Mouse (Mus musculus): Measurements from ENCODE around the gene Lmna. TPM values are rescaled to one million over a fixed set of nuclear protein-coding genes. Genes with fewer than 3 reads are reported as not detected.

The Lmna gene
- total RNA-seq, 2 experiments from 2014 or later = 61.3 to 67.9 TPM

DNA sequence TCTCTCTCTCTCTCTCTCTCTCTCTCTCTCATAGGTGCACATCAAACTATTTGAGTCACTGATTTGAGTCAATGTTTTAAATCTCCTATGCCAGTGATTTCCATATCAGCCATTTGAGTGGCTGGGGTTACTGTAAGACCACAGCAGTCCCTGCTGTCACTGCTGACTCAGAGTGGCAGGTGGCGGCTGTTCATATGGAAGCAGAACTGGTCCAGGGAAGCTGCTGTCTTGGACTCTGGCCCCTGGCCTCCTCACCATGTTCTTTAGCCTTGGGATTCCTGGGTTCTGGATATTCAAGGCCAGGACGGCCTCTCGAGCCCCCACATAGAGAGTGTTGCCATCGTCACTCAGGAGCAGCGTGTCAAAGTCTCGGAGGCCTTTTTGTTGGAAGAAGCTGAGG, 57.0 kb downstream of the Lmna start:
- no peak for DNase-seq (ENCODE audit: low spot score in 2 of 2)

DNA sequence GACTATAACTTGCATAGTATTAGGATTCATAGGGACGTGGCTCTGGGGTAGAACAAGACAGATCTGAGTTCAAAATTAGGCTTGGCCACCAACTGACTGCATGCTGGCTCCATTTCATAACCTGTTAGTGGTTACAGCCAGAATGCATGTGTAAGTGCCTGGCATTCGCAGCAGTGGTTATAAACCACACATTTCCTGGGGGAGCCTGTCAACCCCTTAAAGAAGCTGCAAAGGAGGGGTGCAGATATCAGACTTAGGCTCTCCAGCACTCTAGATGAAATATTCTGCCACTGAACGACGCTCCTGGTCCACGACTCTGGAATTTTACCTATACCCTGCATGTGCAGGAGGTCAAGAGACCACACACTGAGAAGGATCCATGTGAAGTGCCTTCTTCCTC, 57.5 kb downstream of the Lmna start:
- no peak for DNase-seq (ENCODE audit: low spot score in 2 of 2)

GRCm38 (mm10) chr3:88450379-88451131, 59.2 kb downstream of the Lmna start:
- DNase-seq (ENCODE audit: low spot score in 2 of 2) = no peak

GRCm38 (mm10) chr3:88449395-88450023, 60.2 kb downstream of the Lmna start:
- DNase-seq (ENCODE audit: low spot score in 2 of 2) = no peak

DNA sequence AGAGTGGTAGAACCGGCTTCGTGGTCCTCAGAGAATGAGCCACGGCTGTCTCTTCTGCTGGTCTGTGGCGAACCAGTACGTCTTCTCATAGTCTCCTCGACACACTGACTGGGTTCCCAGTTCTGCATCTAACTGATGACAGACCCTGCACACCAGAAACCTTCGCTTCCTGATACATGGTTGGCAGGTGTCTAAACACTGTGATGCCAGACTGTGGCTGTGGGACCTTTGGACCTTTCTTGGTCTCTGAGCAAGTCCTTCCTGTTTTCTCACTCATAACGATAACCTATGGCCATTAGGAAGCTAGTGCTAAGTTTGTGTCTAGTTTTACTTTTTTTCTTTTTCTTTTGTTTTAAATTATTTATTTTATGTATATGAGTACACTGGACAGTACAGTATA, 61.3 kb downstream of the Lmna start:
- DNase-seq (ENCODE audit: low spot score in 2 of 2) = no peak

DNA sequence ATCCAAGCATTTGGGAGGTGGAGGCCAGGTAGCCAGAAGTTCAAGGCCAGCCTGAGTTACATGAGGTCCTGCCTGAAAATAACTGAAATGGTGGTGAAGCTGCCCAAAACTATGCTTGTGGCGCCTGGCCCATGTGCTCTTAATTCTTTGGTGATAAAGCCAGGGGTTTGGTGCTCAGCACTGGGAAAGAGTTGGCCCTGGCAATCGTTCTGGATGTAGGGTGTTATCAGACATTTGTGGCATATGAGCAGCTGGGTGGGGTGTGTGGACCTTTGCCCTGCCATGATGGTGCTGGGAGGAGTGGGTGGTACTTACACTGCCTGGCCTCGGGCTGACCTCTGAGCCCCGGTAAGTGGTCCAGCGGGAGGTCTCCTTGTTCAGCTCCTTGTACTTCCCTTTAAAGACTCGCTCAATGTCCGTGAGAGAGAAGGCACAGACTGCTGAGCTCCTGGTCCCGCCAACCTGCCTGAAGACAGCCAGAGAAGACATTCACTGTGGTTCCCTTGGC, 62.0 kb downstream of the Lmna start:
- DNase-seq (ENCODE audit: low spot score in 2 of 2) = no peak

DNA sequence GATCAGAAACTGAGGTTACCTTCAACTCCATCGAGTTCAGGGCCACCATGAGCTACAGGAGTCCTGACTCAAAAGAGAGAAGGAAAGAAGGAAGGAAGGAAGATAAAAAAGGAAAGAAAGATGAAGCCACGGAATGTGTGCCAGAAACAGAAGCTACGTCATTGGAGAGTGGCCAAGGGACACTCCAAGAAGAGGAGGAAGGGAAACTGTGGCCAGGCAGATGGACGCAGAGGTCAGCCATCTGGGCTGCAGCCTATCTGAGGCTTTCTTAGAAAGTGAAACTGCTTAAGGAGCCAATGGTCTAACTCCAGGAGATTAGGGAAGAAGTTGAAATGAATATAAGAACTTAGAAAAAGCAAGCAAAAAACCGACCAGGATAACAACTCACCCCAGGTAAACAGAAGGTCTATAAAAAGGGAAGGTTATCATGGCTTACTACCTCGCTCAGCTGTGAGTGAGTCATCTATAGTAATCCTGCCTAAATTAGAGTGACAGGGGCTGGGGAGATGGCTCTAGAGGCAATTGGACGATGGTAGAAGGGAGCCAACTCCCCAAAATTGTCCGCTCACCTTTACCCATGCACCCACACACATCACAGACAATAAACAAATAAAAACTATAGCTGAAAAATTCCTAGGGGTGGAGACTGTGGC, 63.2 kb downstream of the Lmna start:
- no peak for DNase-seq (ENCODE audit: low spot score in 2 of 2)

DNA sequence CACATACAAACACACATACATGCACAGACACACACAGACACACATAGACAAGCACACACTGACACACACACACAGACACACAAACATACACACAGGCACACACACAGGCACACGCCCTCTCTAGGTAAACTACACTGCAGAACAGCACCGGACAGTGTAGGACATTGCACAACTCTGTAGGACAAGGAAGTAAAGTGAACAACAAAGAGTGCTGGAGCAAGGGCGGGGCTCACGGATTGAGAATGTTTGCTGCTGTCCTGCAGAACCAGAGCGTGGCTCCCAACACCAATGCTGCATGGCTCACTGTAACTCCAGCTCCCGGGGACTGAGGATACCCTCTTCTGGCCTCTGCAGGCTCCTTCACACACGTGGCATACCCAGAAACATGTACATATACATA, 66.9 kb downstream of the Lmna start:
- no peak for DNase-seq (ENCODE audit: low spot score in 2 of 2)

- no peak for DNase-seq (ENCODE audit: low spot score in 2 of 2)
Observed at GRCm38 (mm10) chr3:88442488-88442887, 67.3 kb downstream of the Lmna start.

- peak; percentile 53 to 70 for DNase-seq (ENCODE audit: low spot score in 2 of 2)
Observed at GRCm38 (mm10) chr3:88440500-88441381, 69.0 kb downstream of the Lmna start.

DNA sequence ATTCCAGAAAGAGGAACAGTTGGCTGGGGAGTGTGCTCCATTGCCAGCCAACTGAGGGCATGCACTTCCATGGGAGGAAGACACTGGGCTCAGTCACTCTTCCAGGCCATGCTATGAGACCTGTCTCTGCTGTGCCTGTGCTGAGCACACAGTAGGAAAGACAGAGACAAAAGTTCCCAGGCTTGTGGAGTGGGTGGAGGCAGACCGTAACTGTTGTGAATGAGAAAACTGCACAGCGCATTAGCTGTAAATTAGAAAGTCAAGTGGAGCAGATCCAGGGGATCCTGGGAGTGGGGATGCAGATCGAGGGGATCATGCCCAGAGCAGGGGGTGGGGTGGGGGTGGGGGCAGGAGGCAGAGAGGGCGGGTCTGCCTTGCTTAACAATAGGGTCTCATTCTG, 70.2 kb downstream of the Lmna start:
- no peak for DNase-seq (ENCODE audit: low spot score in 2 of 2)

GRCm38 (mm10) chr3:88437454-88437853, 72.3 kb downstream of the Lmna start:
- no peak for DNase-seq (ENCODE audit: low spot score in 2 of 2)

DNA sequence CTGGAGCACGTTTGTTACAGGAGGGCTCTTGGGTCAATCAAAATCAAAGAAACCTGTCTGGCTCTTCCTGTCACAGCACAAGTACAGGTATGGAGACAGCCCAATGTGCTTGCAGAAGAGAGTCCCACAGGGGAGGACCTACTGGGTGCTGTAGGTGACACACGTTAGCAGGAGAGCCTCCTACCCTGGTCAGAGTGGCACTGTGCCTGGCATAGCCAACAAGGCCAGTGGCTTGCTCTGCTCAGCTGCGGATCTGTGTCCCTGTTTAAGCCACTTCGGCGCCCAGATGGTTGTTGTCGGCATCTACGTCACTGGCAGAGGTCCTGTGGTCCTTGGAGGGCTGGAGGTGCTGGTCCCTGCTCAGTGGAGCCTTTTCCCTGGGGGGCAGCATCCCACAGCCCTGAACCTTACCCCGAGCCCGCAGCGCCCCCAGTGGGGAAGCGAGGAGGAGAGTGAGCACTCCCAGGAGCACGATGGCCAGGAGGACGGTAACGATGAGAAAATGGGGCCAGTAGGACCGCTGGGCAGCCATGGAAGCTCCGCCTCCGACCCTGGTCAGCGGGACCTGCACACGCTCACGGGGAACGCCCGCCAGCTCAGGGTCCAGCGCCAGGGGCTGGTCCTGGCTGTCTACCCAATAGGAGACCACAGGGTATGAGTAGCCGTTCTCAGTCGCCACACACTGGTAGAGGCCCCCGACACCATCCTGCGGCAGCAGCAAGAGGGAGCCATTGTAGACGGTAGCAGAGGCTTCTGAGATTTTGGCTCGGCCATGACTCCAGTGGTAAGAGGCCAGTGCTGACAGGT, 73.2 kb downstream of the Lmna start:
- peak; percentile 48 to 56 for DNase-seq (ENCODE audit: low spot score in 2 of 2)

- DNase-seq (ENCODE audit: low spot score in 2 of 2) = peak; percentile 81 to 92
Observed at GRCm38 (mm10) chr3:88435515-88435914, 74.2 kb downstream of the Lmna start.

Small RNA genes lying within 50 kb of the gene (microRNA-seq; reads per million reads assigned to microRNA genes)
- gene Mir1905 (0 reads per million in 2 experiments), gene Mir7011 (0.63 to 1.7 reads per million in 2 experiments)

Other genes starting within 250 kb of the Lmna start
- under 1 TPM; 0.37 to 0.42 TPM for gene Gm38392, start 222.7 kb downstream of the Lmna start, total RNA-seq (2021)
- 1 to 10 TPM; 2.9 to 4.6 TPM for gene Tsacc, start 213.0 kb downstream of the Lmna start, total RNA-seq (2021)
- gene Cct3, start 212.8 kb downstream of the Lmna start, total RNA-seq (2021) = 100 to 1,000 TPM; 188 to 189 TPM
- gene Glmp, start 184.9 kb downstream of the Lmna start, total RNA-seq (2021) = 10 to 100 TPM; 85.6 to 87.3 TPM
- gene Tmem79, start 173.8 kb downstream of the Lmna start, total RNA-seq (2021) = 1 to 10 TPM in 1 of 2 experiments, under 1 TPM in 1; 0.96 to 2.4 TPM
- 10 to 100 TPM; 80.1 to 81.7 TPM for gene Smg5, start 173.7 kb downstream of the Lmna start, total RNA-seq (2021)
- 10 to 100 TPM in 1 of 2 experiments, 1 to 10 TPM in 1; 8.6 to 11.0 TPM for gene Paqr6, start 145.4 kb downstream of the Lmna start, total RNA-seq (2021)
- 1 to 10 TPM; 1.7 to 1.9 TPM for gene Bglap3, start 137.2 kb downstream of the Lmna start, total RNA-seq (2021)
- 1 to 10 TPM in 1 of 2 experiments, not detected in 1; 2.0 TPM for gene Bglap2, start 131.3 kb downstream of the Lmna start, total RNA-seq (2021)
- gene Bglap, start 125.5 kb downstream of the Lmna start, total RNA-seq (2021) = not detected
- 1 to 10 TPM; 5.2 to 6.2 TPM for gene Pmf1, start 99.6 kb downstream of the Lmna start, total RNA-seq (2021)
- gene Slc25a44, start 84.8 kb downstream of the Lmna start, total RNA-seq (2021) = 10 to 100 TPM; 77.0 to 78.9 TPM
- 10 to 100 TPM; 70.4 to 76.5 TPM for gene Sema4a, start 48.8 kb downstream of the Lmna start, total RNA-seq (2021)
- gene Mex3a, start 22.4 kb upstream of the Lmna start, total RNA-seq (2021) = 1 to 10 TPM; 2.7 to 3.1 TPM
- gene Rab25, start 38.3 kb upstream of the Lmna start, total RNA-seq (2021) = not detected
- 100 to 1,000 TPM; 104 to 115 TPM for gene Lamtor2, start 43.1 kb upstream of the Lmna start, total RNA-seq (2021)
- gene Ubqln4, start 43.8 kb upstream of the Lmna start, total RNA-seq (2021) = 100 to 1,000 TPM; 143 to 147 TPM
- 10 to 100 TPM; 87.6 to 89.5 TPM for gene Ssr2, start 65.9 kb upstream of the Lmna start, total RNA-seq (2021)
- gene Arhgef2, start 96.0 kb upstream of the Lmna start, total RNA-seq (2021) = 100 to 1,000 TPM; 219 to 239 TPM
- not detected for gene Rxfp4, start 143.2 kb upstream of the Lmna start, total RNA-seq (2021)
- 10 to 100 TPM; 56.8 to 57.8 TPM for gene Khdc4, start 175.8 kb upstream of the Lmna start, total RNA-seq (2021)
- gene Rit1, start 206.9 kb upstream of the Lmna start, total RNA-seq (2021) = 10 to 100 TPM; 41.4 to 42.9 TPM

Data from left cerebral cortex, adult 18-20 months (tissue).